Mouse (Mus musculus): ENCODE results near the gene Gm15517.

DNA sequence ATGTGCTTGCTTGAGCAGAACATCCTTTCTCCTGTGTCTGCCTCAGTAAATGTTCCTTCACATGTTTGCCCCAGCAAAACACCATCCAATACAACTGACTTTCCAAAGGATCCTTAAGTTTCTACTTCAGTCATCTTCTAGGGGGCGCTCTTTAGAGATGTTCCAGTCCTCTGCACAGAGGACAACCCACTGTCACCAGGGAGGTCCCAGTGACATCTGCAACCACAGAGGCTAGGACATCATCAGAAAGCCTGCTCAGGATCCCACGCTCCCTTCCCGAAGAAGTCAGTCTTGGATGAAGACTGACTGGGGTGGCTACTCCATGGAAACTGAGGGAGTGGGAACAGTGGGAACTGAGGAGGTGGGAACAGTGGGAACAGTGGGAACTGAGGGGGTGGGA is 14.3 kb downstream of the Gm15517 start:
- no peak for TF ChIP-seq CTCF (IDR thresholded peaks at IDR 0.05; ENCODE audit: low read depth)
- TF ChIP-seq EP300 (IDR thresholded peaks at IDR 0.05; ENCODE audit: low read depth) = no peak
